Mouse (Mus musculus) v-Abl transformed pro-B cells (cell line): Measurements from ENCODE around the gene Slc35b2.

Source experiments
- in situ Hi-C, 2 experiments: fragments of 400-800 bp; cut with MboI; formaldehyde crosslinking; loops; one replicate each; pipeline ENCODE4 v1.15.1; 2025; ENCODE audit not compliant: unreplicated experiment in 2 of 2

The Slc35b2 gene

GRCm38 (mm10) chr17:45616679-45617078, 53.0 kb downstream of the Slc35b2 start:
- in situ Hi-C loops, result no loop called here
